Mouse (Mus musculus): ENCODE measurements around the gene Gm11992.

Gm11992 gene

DNA sequence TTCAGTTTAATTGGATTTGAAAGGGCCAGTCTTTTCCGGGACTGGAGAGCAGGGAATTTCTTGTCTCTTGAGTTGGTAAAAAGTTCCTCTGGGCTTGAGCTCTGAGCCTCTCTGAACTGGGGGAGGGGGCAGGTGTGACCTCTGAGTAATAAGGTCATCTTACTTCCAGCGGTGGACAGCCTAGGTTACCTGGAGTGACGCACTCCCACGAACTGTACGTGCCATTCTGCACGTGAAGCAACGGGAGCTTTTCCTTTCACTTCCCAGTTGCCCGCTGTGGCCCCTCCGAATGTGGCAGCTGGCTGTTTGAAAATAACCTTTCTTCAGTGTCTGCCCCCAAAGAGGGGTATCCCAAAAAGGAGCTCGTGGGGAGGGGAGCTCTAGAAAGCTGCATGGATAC lies 67.7 kb downstream of the Gm11992 start:
- no peak for DNase-seq

- no peak for DNase-seq
Observed at GRCm38 (mm10) chr11:9116916-9117315, 68.5 kb downstream of the Gm11992 start.

GRCm38 (mm10) chr11:9117358-9118049 lies 69.1 kb downstream of the Gm11992 start:
- no peak for DNase-seq

- no peak for DNase-seq
Observed at GRCm38 (mm10) chr11:9118050-9118420, 69.6 kb downstream of the Gm11992 start, which contains the start of gene Upp1. TSS of gene Upp1 (plus strand) at chr11:9118103.

- no peak for DNase-seq
Observed at GRCm38 (mm10) chr11:9118421-9119121, 70.2 kb downstream of the Gm11992 start.

All from right cerebral cortex, postnatal 4 days (tissue).